Mouse (Mus musculus) embryo, embryonic 9.5 days (tissue): ENCODE results near the gene Wnk4.

Source experiments
- DNase-seq: peaks from one replicate; pipeline ENCODE4 v3.0.0-alpha.2; 2017; ENCODE audit errors: extremely low spot score

Wnk4 gene

GRCm38 (mm10) chr11:101276319-101277070 is 16.1 kb downstream of the Wnk4 start:
- no peak for DNase-seq

GRCm38 (mm10) chr11:101277381-101278222 is 17.2 kb downstream of the Wnk4 start:
- no peak for DNase-seq

DNA sequence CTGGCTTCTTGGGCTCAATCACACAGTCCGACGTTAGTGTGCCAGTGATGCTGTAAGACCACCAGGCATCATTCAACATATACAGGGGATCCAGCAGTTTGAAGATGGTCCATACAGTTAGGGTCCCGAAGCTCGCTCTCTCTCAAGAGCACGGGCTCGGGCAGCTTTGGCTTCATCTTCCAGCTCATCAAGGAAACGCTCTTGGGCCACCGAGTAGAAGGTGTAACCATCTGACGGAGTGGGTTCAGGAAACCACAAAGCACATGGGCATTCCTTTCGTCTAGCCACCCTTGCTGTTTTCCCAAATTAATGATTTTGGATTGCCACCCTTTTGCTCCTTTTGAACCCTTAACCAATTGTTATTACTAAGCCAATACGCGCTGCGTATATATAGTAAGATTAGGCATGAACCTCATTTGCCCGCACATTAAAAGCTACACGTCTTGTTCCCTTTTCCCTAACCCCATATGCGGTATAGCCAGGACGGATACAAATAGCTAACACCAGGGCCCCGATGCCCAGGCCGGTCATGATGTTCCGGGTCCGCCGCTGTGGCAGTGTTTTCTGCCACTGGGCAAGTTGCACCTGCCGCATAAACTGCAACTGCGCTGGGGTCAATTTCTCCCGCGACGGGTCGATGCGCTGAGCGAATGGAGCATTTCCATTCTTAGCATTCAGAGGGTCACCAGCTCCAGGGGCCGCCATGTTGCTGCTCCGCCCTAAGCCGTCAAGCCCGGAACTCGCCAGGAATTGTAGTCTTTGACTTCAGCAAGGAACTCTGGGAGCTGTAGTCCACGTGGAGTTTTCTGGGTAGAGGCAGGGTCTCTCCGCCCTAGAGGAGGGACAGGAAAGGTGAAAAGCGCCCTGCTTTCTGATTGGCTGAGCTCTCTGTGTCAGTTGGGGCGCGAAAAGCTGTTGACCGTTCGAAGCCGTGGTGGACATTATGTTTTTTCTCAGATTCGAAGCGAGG is 18.1 kb downstream of the Wnk4 start, which contains the start of the genes Cntd1 and Coa3:
Gene Cntd1, plus strand, starts transcription at position 790 of the 970 bp plus-strand sequence.
Gene Coa3, minus strand, starts transcription at position 892 of the 970 bp plus-strand sequence.
- DNase-seq, result peak; percentile 88

DNA sequence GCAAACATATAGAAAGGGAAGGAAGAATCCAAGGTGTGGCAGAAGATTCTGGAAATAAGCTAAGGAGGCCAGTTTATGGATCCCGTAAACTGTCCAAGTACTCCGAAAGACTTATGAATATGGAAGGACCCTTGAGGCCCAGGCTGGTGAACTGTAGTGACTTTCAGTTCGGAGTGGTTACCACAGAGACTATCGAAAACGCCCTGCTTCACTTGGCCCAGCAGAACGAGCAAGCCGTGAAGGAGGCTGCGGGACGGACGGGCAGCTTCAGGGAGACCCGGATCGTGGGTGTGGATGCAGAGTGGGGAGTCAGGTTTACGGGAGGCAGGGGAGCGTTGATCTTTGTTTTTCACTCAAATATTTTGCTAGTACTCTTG is 18.8 kb downstream of the Wnk4 start:
- DNase-seq, result no peak

- no peak for DNase-seq
Observed at GRCm38 (mm10) chr11:101280837-101281236, 20.5 kb downstream of the Wnk4 start.

DNA sequence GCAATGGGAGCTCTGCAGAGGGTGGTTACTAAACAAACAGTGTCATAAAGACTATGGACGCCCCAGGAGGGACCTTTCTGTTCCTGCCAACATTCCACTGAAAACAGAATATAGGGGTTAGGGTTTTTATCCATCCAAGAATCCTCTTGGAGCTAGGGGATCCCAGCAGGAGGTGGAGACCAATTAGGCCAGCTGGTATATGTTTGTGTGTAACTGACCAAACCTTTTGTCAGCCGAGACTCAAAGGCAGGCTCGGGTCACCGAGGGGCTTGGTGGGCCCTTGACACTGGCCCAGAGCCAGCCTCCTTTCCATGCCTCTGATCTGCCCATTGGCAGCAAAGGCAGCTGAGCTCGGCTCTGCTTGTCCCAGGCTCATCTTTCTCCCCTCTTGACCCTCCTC is 22.5 kb downstream of the Wnk4 start:
- no peak for DNase-seq

DNA sequence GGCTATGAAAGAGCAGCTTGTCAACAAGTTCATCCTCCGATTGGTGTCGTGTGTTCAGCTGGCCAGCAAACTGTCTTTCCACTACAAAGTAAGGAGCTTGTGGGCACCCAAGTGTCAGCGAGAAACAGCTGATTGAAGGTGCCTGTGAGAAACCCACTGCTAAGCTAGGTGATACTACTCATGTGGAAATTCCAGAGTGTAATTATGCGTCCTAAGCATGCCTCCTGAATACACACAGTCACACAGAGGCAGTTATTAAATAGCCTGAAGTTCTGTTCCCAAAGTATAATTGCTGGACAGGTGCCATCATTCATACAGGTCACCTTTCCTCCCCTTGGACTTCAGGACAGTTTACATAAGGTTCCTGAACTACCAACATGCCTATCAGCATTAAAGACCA is 23.4 kb downstream of the Wnk4 start:
- DNase-seq, result no peak

- no peak for DNase-seq
Observed at GRCm38 (mm10) chr11:101287306-101287705, 26.9 kb downstream of the Wnk4 start.

GRCm38 (mm10) chr11:101291231-101291630 is 30.9 kb downstream of the Wnk4 start:
- DNase-seq, result no peak

GRCm38 (mm10) chr11:101295191-101295590 is 34.8 kb downstream of the Wnk4 start:
- DNase-seq, result no peak

DNA sequence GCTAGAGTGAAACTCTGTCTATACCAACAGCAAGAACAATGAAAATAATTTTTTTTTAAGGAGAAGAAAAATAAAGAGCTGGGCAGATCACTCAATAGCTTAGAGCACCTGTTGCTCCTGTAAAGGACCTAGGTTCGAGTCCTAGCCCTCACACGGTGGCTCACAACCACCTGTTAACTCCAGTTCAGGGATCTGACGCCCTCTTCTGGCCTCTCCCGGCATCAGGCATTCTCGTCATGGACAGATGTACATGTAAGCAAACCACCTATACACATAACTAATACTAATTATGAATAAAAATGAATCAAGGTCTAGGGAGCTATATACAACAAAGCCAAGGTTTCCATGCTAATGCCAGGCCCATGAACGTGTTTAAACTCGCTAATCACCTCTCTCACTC is 40.5 kb downstream of the Wnk4 start:
- no peak for DNase-seq

- no peak for DNase-seq
Observed at GRCm38 (mm10) chr11:101301299-101302003, 41.1 kb downstream of the Wnk4 start.

DNA sequence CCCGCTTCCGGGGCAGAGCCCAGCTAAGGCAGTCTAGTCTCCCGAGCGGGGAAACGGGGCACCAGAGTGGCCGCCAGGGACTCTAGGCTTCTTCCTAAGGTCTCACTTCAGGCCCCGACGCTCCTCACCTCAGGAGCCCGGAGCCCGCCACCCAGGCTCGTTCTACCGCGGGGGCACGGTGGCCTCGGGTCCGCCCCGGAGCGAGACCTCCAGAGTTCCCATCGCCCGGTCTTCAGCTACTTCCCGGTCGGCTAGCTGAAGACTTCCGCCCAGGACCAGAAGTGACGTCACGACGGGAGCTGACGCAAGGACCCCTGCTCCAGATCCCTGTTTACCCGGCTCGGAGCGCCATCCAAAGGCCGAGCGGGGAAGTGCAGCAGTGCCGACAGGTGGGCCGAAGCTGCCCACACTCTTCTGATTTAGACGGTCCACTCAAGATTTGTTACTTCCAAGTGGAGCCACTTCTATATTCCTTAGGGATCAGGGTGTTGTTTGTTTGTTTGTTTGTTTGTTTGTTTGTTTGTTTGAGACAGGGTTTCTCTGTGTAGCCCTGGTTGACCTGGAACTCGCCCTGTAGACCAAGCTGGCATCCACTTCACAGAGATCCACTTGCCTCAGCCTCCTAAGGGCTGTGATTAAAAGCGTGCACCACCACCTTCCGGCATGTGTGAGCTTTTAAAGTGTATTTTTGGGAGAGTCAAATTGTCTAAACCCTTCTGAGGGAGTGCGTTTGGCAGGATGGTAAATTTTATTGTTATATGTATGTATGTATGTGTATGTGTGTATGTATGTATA is 41.8 kb downstream of the Wnk4 start, which contains the start of gene Becn1:
Gene Becn1, minus strand, starts transcription at position 283 of the 795 bp plus-strand sequence.
- DNase-seq, result peak; percentile 95

- no peak for DNase-seq
Observed at GRCm38 (mm10) chr11:101307744-101308143, 47.4 kb downstream of the Wnk4 start.

- DNase-seq, result no peak
Observed at GRCm38 (mm10) chr11:101311083-101311482, 50.7 kb downstream of the Wnk4 start.

GRCm38 (mm10) chr11:101312150-101312549 is 51.8 kb downstream of the Wnk4 start:
- no peak for DNase-seq

DNA sequence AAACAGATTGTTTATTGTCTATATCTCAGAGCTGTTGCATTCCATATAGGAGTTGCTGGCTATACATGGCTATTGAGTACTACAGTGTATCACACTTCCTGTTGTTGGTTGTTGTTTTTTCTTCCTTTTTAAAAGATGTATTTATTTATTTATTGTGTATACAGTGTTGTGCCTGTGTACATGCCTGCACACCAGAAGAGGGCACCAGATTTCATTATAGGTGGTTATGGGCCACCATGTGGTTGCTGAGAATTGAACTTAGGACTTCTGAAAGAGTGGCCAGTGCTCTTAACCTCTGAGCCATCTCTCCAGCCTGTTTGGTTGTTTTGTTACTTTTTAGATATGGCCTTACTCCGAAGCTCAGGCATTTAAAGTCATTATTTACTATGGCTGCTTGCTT is 54.2 kb downstream of the Wnk4 start:
- no peak for DNase-seq

GRCm38 (mm10) chr11:101315082-101315650 is 54.8 kb downstream of the Wnk4 start:
- DNase-seq, result no peak

GRCm38 (mm10) chr11:101315665-101316500 is 55.5 kb downstream of the Wnk4 start, which contains the start of gene Psme3:
Gene Psme3 (plus strand): TSS chr11:101316213.
- DNase-seq, result peak; percentile 95
